Mouse (Mus musculus): ENCODE data around the gene Eif4e1b.

DNA sequence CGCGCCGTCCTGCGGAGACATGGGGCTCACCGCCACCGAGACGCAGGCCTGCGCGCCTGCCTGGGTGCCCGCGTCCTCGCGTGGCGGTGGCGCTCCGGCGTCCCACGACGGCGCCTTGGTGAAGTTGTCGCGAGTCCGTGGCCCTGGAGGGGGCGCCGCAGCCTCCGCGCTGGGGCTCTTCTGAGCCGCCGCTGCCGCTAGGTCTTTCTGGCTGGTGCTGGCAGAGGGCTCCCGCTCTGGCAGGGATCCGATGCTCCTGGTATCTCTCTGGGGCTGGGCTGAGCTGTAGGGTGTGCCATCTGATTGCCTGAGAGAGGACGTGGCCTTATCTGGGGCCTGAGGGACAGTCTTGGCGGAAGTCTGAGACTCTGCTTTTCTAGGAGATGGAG is 45.6 kb upstream of the Eif4e1b start:
- TF ChIP-seq GATA1 (IDR thresholded peaks at IDR 0.05; ENCODE audit: borderline replicate concordance, low read length) (no peak), FLI1 (IDR thresholded peaks at IDR 0.05; ENCODE audit: low read length) (no peak)

Data from megakaryocyte, embryonic 14.5 days (primary cell).